Mouse (Mus musculus) right cerebral cortex, postnatal 10 days (tissue): ENCODE results near the gene Gm11397.
"Not testable (repeated sequence)": the region's sequence is repeated elsewhere in the genome, so short reads cannot be mapped to it uniquely, and the experiment has no call there.

ENCODE experiments used
- DNase-seq, 2 experiments: peaks; one replicate each; pipeline ENCODE4 v3.0.0; 2021; ENCODE audit warnings: low spot score in 2 of 2

The Gm11397 gene

GRCm38 (mm10) chr13:33395461-33395860 is at the start of gene Gm11397:
Gene Gm11397 (plus strand): TSS chr13:33395761.
- DNase-seq: not testable (repeated sequence)

GRCm38 (mm10) chr13:33356666-33357065 is 38.9 kb upstream of the Gm11397 start:
- not testable (repeated sequence) for DNase-seq

GRCm38 (mm10) chr13:33432714-33433113 is 37.2 kb downstream of the Gm11397 start:
- not testable (repeated sequence) for DNase-seq
